Mouse (Mus musculus) cerebellum, adult 2 months (tissue): ENCODE results near the gene Cwc25.

Experiments
- CTCF ChIP-seq: fragments of 200-500 bp; IDR thresholded peaks from 2 replicates; pipeline ENCODE4 v1.5.1; 2011; ENCODE audit warnings: low read depth, mild to moderate bottlenecking, control low read depth, low read length, moderate library complexity, borderline replicate concordance; ENCODE audit not compliant: insufficient read depth
- POLR2A ChIP-seq: fragments of 200-500 bp; IDR thresholded peaks from 2 replicates; pipeline ENCODE4 v1.6.1; 2011; ENCODE audit warnings: low read length, control low read depth, borderline replicate concordance; ENCODE audit not compliant: insufficient read depth

- no peak for TF ChIP-seq POLR2A
- TF ChIP-seq CTCF, result no peak
These were observed 30.6 kb upstream of the Cwc25 start for GRCm38 (mm10) chr11:97796910-97797309.
